Mouse (Mus musculus) urinary bladder, postnatal 10 days (tissue): ENCODE results near the gene Gm28048.

Source experiments
- DNase-seq: peaks from one replicate; pipeline ENCODE4 v3.0.0; 2022; ENCODE audit warnings: low spot score

The Gm28048 gene

GRCm38 (mm10) chr11:22794734-22795133, 187.2 kb downstream of the Gm28048 start:
- DNase-seq: no peak

- DNase-seq: no peak
These were observed 188.0 kb downstream of the Gm28048 start for GRCm38 (mm10) chr11:22793881-22794203.

GRCm38 (mm10) chr11:22793176-22793880, 188.6 kb downstream of the Gm28048 start:
- DNase-seq: no peak

- no peak for DNase-seq
These were observed 189.7 kb downstream of the Gm28048 start for GRCm38 (mm10) chr11:22792149-22792548.

- DNase-seq: no peak
These were observed 190.2 kb downstream of the Gm28048 start for GRCm38 (mm10) chr11:22791726-22792125.

- DNase-seq: no peak
These were observed 194.1 kb downstream of the Gm28048 start for GRCm38 (mm10) chr11:22787833-22788232.
